Mouse (Mus musculus): Measurements from ENCODE around the gene Fkbp2. TPM values are rescaled to one million over a fixed set of nuclear protein-coding genes. Genes with fewer than 3 reads are reported as not detected.

Gene Fkbp2
- polyA plus RNA-seq (2015; fragmentation: Nextera tagmentation; extraction: Ambion mirVana), result 114 and 129 TPM in 2 replicates

DNA sequence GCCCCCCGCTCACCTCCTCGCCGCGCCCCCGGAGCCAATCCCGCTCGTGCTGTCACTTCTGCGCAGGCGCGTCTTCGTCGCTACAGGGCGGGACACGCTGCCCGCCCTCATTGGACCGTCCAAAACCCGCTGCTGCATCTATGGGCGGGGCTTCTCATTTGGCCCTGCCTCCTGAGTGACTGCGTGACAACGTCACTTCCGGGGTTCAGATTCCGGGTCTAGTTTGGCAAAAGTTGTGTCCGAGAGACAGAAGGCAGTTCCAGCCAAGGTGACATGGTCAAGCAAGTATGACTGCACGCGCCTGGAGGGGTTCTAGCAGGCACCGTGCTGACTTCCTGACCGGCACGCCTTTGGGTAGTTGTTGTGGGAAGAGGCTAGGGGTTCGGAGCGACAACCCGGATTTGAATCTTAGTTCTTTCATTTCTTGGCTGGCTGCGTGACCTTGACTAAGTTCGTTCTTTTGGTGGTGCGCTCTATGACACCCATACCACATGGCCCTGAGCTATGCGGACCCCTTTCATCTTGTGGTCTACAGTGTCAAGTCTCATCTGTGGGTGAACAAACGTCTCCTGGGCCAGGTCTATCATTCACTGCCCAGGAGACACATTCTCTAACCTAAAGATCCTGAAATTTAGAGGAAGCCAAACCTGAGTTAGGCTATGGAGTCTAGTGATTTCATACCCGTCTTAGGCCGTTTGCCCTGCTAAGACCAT, at the start of gene Fkbp2:
Gene Fkbp2 (minus strand): TSS at position 121 of the 713 bp plus-strand sequence.
- peak within 1 kb of the TSS; percentile 97 for H3K27ac ChIP-seq (ENCODE audit: low read length)
- peak within 1 kb of the TSS; percentile 75 for H3K4me3 ChIP-seq (ENCODE audit: low read depth, low read length)
- peaks cover 11% of the 10 kb centered on the region for H3K36me3 ChIP-seq (ENCODE audit: control insufficient read depth, insufficient read depth, low read length)
- peaks cover 36% of the 10 kb centered on the region for H3K4me1 ChIP-seq (ENCODE audit: control insufficient read depth, insufficient read depth, low read length)
- no peaks in the 10 kb centered on the region for H3K27me3 ChIP-seq (ENCODE audit: control insufficient read depth, insufficient read depth, low read depth, low read length)
- H3K4me2 ChIP-seq (ENCODE audit: low read length), result peak within 1 kb of the TSS; percentile 90
- no peaks in the 10 kb centered on the region for H3K9me3 ChIP-seq (replicated peaks; ENCODE audit: control insufficient read depth, low read length, poor library complexity, severe bottlenecking)
- H3K9ac ChIP-seq (ENCODE audit: low read depth, low read length), result peak within 1 kb of the TSS; percentile 84
- WGBS, result 2% methylated on average over 38 of the region's 38 CpGs
- ATAC-seq, result peak; percentile 89

DNA sequence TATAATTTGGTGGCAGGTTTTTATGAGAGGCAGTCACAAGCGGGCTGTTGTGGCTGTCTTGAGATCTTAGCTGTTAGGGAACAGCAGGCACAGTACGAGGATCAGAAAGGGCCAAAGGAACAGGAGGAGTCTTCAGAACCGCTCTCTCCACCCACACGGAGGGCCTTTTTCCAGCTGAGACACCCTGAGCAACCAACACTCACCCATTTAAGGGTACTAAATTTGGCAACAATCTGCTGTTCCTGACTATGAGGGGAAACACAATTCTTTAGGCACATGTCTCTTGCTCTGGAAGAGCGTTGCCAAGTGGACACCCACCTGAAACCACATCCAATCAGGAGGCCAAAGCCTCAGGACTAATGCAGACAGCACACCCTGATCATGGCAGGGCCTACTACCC, 49.2 kb upstream of the Fkbp2 start:
- Histone ChIP-seq H3K4me1 (ENCODE audit: control insufficient read depth, insufficient read depth, low read length) (no peaks in the 10 kb centered on the region), H3K36me3 (ENCODE audit: control insufficient read depth, insufficient read depth, low read length) (peaks cover 62% of the 10 kb centered on the region), H3K4me3 (ENCODE audit: low read depth, low read length) (no peak overlapping the region), H3K27ac (ENCODE audit: low read length) (no peak overlapping the region), H3K27me3 (ENCODE audit: control insufficient read depth, insufficient read depth, low read depth, low read length) (no peaks in the 10 kb centered on the region), H3K9me3 (replicated peaks; ENCODE audit: control insufficient read depth, low read length, poor library complexity, severe bottlenecking) (no peaks in the 10 kb centered on the region), H3K4me2 (ENCODE audit: low read length) (no peak overlapping the region), H3K9ac (ENCODE audit: low read depth, low read length) (no peak overlapping the region)
- no peak for ATAC-seq
- 98% methylated on average over 5 of the region's 5 CpGs for WGBS

DNA sequence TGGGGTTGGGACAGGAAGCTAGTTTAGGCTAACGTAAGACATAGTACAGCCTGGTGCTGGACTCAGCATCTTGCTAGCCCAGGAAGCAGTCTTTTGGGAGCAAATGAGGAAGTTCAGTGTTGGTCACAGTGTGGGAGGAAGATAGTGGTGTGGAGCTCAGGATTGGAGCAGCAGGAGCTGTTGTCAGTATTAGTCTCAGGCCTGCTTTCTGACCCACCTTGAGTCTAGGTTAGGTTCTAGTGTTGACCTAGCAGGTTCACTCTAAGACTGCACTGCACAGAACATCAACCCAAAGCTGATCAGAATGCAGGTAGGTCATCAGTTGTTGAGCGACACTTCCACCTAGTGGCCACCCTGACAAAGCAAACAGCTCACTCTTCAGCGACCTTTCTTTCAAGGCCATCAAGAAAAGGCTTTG, 39.9 kb upstream of the Fkbp2 start:
- no peaks in the 10 kb centered on the region for H3K27me3 ChIP-seq (ENCODE audit: control insufficient read depth, insufficient read depth, low read depth, low read length)
- H3K9me3 ChIP-seq (replicated peaks; ENCODE audit: control insufficient read depth, low read length, poor library complexity, severe bottlenecking), result no peaks in the 10 kb centered on the region
- H3K4me2 ChIP-seq (ENCODE audit: low read length), result no peak overlapping the region
- 51% methylated on average over 3 of the region's 3 CpGs for WGBS
- H3K36me3 ChIP-seq (ENCODE audit: control insufficient read depth, insufficient read depth, low read length), result peaks cover 33% of the 10 kb centered on the region
- H3K27ac ChIP-seq (ENCODE audit: low read length), result no peak overlapping the region
- no peak overlapping the region for H3K4me3 ChIP-seq (ENCODE audit: low read depth, low read length)
- no peaks in the 10 kb centered on the region for H3K4me1 ChIP-seq (ENCODE audit: control insufficient read depth, insufficient read depth, low read length)
- H3K9ac ChIP-seq (ENCODE audit: low read depth, low read length), result no peak overlapping the region
- ATAC-seq, result peak; percentile 71; the same call in 1 of the 2 replicates

DNA sequence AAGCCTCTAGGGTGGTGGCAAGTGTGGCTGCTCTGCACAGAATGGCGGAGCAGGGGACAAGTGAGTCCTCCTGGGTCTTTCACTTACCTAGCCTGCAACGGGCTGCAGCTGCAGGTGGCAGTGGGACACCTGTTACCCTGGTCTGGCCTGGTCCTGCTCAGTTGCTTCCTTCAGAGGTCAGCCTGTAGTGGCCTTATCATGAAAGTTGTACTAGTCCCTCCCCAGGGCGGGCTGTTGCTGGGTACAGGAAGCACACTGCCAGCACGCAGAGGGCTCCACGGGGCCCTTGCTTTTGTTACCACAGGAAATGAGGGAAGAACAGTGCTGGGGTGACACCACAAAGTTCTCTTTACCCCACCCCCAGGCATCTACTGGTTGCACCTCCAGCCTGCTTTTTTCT, 38.9 kb upstream of the Fkbp2 start, which contains the start of gene Fermt3:
Gene Fermt3 (minus strand): TSS at position 279 of the 400 bp plus-strand sequence.
- Histone ChIP-seq H3K4me1 (ENCODE audit: control insufficient read depth, insufficient read depth, low read length) (no peaks in the 10 kb centered on the region), H3K36me3 (ENCODE audit: control insufficient read depth, insufficient read depth, low read length) (peaks cover 24% of the 10 kb centered on the region), H3K27me3 (ENCODE audit: control insufficient read depth, insufficient read depth, low read depth, low read length) (no peaks in the 10 kb centered on the region), H3K4me3 (ENCODE audit: low read depth, low read length) (no peak within 1 kb of the TSS), H3K9me3 (replicated peaks; ENCODE audit: control insufficient read depth, low read length, poor library complexity, severe bottlenecking) (no peaks in the 10 kb centered on the region), H3K9ac (ENCODE audit: low read depth, low read length) (no peak within 1 kb of the TSS), H3K4me2 (ENCODE audit: low read length) (no peak within 1 kb of the TSS), H3K27ac (ENCODE audit: low read length) (no peak within 1 kb of the TSS)
- no peak for ATAC-seq
- WGBS, result 92% methylated on average over 5 of the region's 5 CpGs

DNA sequence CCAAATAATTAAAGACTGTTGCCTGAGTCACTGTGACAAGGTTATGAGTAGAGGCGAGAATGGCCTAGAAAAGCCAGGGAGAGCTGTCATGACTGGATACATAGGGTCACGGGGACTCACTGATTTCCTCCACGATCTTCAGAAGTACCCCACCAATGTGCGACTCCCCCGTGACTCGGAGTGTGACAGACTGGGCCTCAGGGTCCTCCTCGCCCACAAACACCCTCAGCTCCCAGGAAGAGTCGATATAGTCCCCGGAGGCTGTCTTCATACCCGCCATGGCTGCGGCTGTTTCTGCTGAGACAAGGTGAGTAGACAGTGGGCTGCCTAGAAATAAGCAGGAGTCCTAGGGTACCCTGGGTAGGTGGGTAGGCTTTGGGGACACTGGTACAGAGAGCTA, 38.2 kb upstream of the Fkbp2 start:
- no peaks in the 10 kb centered on the region for H3K4me1 ChIP-seq (ENCODE audit: control insufficient read depth, insufficient read depth, low read length)
- H3K27ac ChIP-seq (ENCODE audit: low read length), result no peak overlapping the region
- H3K4me3 ChIP-seq (ENCODE audit: low read depth, low read length), result no peak overlapping the region
- no peak overlapping the region for H3K9ac ChIP-seq (ENCODE audit: low read depth, low read length)
- ATAC-seq, result no peak
- peaks cover 20% of the 10 kb centered on the region for H3K36me3 ChIP-seq (ENCODE audit: control insufficient read depth, insufficient read depth, low read length)
- 94% methylated on average over 11 of the region's 11 CpGs for WGBS
- no peaks in the 10 kb centered on the region for H3K9me3 ChIP-seq (replicated peaks; ENCODE audit: control insufficient read depth, low read length, poor library complexity, severe bottlenecking)
- H3K27me3 ChIP-seq (ENCODE audit: control insufficient read depth, insufficient read depth, low read depth, low read length), result no peaks in the 10 kb centered on the region
- H3K4me2 ChIP-seq (ENCODE audit: low read length), result no peak overlapping the region

DNA sequence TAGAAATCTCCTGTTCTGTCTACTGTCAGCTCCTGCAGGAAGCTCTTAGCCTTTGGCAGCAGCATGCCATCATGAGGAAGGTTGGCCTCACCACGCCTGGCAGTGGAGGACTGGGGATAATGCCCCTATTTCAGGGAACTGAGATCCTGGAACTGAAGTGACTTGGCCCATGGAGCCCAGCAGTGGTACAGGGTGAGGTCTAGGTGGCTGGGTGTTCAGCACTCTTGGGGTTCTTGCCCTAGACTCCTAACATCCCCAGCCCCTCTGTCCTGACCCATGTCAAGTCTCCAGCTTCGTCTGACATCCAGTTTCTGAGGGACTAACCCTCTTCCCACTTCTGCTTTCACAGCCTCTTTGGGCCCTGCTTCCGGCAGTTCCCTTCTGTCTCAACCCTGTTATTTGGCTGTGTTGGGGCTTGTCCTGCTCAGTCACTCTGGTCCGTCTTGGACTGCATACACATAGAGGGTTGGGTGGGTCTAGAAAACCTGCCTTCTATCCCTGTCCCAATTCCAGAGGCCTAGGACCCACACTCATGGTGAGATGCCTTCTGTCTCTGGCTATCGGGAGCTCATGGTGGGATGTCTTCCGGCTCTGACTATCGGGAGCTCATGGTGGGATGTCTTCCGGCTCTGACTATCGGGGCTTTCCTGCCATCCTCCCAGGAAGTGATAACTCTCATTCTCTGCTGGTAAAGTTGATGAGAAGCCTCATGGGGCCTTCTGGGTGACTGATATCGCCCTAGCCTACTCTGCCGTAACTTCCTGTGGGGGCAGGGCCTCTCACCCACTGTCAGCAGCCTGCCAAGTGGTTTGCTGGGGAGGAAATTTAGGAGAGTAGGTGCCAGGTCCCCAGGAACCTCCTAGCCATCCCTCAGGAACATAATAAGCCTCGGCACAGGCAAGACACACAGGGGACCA, 37.5 kb upstream of the Fkbp2 start:
- 85% methylated on average over 12 of the region's 12 CpGs for WGBS
- Histone ChIP-seq H3K9me3 (replicated peaks; ENCODE audit: control insufficient read depth, low read length, poor library complexity, severe bottlenecking) (no peaks in the 10 kb centered on the region), H3K4me1 (ENCODE audit: control insufficient read depth, insufficient read depth, low read length) (no peaks in the 10 kb centered on the region), H3K4me3 (ENCODE audit: low read depth, low read length) (no peak overlapping the region), H3K36me3 (ENCODE audit: control insufficient read depth, insufficient read depth, low read length) (peaks cover 15% of the 10 kb centered on the region), H3K27ac (ENCODE audit: low read length) (no peak overlapping the region), H3K9ac (ENCODE audit: low read depth, low read length) (no peak overlapping the region), H3K4me2 (ENCODE audit: low read length) (no peak overlapping the region), H3K27me3 (ENCODE audit: control insufficient read depth, insufficient read depth, low read depth, low read length) (no peaks in the 10 kb centered on the region)
- no peak for ATAC-seq

DNA sequence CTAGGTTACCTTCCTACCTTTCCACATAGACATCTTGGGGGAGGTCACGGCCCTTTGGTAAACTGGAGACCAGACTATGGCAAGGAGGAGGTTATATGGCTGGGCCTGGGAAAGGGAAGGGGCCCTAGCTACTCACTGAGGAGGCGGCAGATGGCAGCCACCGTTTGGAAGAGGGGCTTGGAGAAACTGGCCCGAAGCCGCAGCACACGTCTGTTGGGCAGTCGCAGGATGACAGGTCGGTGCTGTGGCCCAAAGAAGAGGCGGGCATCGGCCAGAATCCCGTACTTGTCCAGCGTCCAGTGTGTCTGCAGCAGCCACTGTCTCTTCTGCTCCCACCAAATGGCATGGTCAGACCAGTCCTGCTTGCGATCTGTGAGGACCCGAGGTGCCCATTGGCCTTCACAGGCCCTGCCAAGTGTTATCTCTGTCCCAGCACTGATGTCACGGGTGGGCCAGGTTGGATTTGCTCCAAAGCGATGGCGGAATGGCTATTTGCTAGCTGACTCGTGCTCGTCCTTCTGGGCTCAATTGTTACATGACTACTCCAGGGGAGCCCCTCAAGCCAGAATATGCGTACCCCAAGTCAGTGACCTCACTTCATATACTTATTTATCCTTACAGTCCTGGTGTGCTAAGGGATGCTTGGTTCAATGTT, 34.3 kb upstream of the Fkbp2 start:
- Histone ChIP-seq H3K27me3 (ENCODE audit: control insufficient read depth, insufficient read depth, low read depth, low read length) (no peaks in the 10 kb centered on the region), H3K9me3 (replicated peaks; ENCODE audit: control insufficient read depth, low read length, poor library complexity, severe bottlenecking) (no peaks in the 10 kb centered on the region), H3K4me1 (ENCODE audit: control insufficient read depth, insufficient read depth, low read length) (no peaks in the 10 kb centered on the region), H3K9ac (ENCODE audit: low read depth, low read length) (no peak overlapping the region), H3K27ac (ENCODE audit: low read length) (no peak overlapping the region), H3K4me2 (ENCODE audit: low read length) (no peak overlapping the region), H3K36me3 (ENCODE audit: control insufficient read depth, insufficient read depth, low read length) (0 out of 2 replicates have a peak, but pooled peaks cover 2% of the 10 kb centered on the region), H3K4me3 (ENCODE audit: low read depth, low read length) (no peak overlapping the region)
- 91% methylated on average over 20 of the region's 20 CpGs for WGBS
- no peak for ATAC-seq

DNA sequence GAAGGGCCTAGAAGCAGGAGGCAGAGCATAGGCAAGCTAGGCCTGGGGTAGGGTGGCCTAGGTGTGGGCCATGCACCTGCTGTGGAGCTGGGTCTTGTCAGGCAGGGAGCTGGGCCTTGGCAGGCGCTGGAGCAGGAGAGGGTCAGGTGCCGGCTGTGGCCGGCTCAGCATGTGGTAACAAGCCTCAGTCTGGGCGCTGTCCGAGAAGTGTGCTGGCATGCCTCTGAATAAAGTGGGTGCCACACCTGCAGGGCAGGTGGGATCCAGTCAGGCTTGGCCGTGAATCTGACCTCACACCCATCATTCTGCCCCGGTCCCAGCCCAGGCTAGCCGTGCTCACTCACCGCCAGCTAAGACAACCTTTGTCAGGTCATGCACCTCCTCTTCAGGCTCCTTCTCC, 33.7 kb upstream of the Fkbp2 start:
- 84% methylated on average over 9 of the region's 9 CpGs for WGBS
- H3K4me2 ChIP-seq (ENCODE audit: low read length), result no peak overlapping the region
- no peaks in the 10 kb centered on the region for H3K9me3 ChIP-seq (replicated peaks; ENCODE audit: control insufficient read depth, low read length, poor library complexity, severe bottlenecking)
- no peak overlapping the region for H3K9ac ChIP-seq (ENCODE audit: low read depth, low read length)
- no peak overlapping the region for H3K4me3 ChIP-seq (ENCODE audit: low read depth, low read length)
- H3K27ac ChIP-seq (ENCODE audit: low read length), result no peak overlapping the region
- H3K4me1 ChIP-seq (ENCODE audit: control insufficient read depth, insufficient read depth, low read length), result no peaks in the 10 kb centered on the region
- 0 out of 2 replicates have a peak, but pooled peaks cover 2% of the 10 kb centered on the region for H3K36me3 ChIP-seq (ENCODE audit: control insufficient read depth, insufficient read depth, low read length)
- ATAC-seq, result no peak
- no peaks in the 10 kb centered on the region for H3K27me3 ChIP-seq (ENCODE audit: control insufficient read depth, insufficient read depth, low read depth, low read length)

Measured in midbrain, embryonic 16.5 days (tissue).